Mouse (Mus musculus): ENCODE measurements around the gene Gpatch3.

DNA sequence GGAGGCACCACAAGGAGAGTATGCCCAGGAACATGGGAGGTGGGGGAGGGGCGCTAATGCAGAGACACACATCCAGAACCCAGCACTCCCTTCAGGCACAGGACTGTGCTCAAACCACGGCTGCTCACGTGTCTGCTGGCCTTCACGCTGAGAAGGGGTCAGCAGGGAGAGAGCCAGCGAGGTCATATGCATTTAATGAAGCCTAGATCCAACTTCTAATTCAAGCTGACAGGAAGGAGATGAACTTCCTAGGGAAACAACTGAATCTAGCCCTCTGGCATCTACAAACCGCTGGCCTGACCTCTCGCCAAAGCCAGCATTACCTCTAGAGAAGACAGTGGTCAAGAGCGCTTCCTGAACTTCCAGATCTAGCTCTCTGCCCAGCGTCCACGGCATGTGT is 40.9 kb downstream of the Gpatch3 start:
- TF ChIP-seq POLR2A (IDR thresholded peaks at IDR 0.05; ENCODE audit: borderline replicate concordance, extremely low read depth, insufficient read depth, insufficient read length, poor library complexity, severe bottlenecking) = no peak
- no peak for TF ChIP-seq CTCF (IDR thresholded peaks at IDR 0.05; ENCODE audit: borderline replicate concordance, extremely low read depth, insufficient read depth, insufficient read length)
